Mouse (Mus musculus): ENCODE data around the gene Btbd17. TPM values are rescaled to one million over a fixed set of nuclear protein-coding genes. Genes with fewer than 3 reads are reported as not detected.

Gene Btbd17
- not detected in 2 replicates for polyA plus RNA-seq (2011; ENCODE audit: insufficient read length, low read depth, missing spikeins)

DNA sequence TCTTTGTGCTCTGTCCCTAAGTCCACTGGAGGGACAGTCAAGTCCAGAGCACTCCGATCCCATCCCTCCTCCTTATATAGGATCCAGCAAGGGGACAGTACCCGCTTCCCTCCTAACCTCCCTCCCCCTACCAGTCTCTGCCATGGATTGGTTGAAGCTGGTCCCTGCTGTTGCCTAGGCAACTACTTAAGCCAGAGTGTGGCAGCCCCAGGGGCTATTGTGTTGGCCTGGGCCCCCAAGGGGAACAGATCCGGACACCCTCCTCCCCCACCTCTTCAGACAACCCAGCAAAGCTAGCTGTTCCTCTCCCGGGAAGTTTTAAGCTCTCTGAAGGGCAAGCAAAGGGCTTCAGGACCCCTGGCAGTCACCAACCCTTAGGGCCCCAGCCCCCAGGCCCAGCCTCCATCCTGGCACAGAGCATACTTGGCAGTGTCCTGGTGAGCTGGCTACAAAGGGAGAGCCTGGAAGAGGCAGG, at the start of gene Btbd17:
Btbd17 (minus strand) TSS at position 98 of the 475 bp plus-strand sequence.
- TF ChIP-seq CTCF (IDR thresholded peaks at IDR 0.05; ENCODE audit: borderline replicate concordance, insufficient read depth, low read length): no peak
- TF ChIP-seq POLR2A (IDR thresholded peaks at IDR 0.05; ENCODE audit: low read depth, low read length): no peak
- Histone ChIP-seq H3K4me1 (ENCODE audit: control insufficient read depth, insufficient read depth, low read length) (no peaks in the 10 kb centered on the region), H3K4me3 (ENCODE audit: insufficient read depth, low read length) (peak within 1 kb of the TSS; percentile 35), H3K27ac (ENCODE audit: insufficient read depth, low read length) (no peak within 1 kb of the TSS)

DNA sequence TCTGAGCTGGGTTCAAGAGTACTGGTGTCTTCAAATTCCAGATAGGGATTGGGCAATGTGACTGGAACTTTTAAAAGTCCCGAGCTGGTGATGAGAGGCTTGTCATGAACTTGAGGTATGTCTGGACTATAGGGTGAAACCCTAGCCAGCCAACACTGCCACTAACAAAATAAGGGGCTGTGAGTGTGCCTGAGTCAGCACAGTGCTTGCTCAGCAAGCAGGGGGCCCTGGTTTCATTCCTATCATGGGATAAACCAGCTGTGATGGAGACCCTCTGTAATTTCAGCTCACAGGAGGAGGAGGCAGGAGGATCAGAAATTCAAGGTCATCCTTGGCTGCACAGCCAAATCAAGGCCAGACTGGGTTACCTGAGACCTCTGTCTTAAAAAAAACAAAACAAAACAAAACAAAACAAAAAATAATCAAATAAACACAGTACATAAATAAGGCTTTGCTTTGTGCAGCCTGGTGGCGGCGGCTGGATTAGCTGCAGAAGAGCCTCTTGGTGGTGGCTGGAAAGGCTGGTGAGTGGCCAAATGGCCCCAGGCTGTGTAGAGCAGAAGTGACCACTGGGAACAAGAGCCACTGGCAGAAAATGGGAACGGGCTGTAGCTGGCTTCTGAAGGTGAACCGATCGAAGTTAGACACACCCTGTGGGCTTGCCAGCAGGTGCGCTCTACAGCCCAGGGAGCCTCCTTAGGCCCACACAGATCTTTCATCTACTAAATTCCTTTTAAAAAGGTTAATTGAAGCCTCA, 48.9 kb upstream of the Btbd17 start:
- no peaks in the 10 kb centered on the region; the same call in 1 of the 2 replicates for H3K4me1 ChIP-seq (ENCODE audit: control insufficient read depth, insufficient read depth, low read length)
- H3K27ac ChIP-seq (ENCODE audit: insufficient read depth, low read length): no peak overlapping the region
- no peak overlapping the region for H3K4me3 ChIP-seq (ENCODE audit: insufficient read depth, low read length)
- no peak for TF ChIP-seq CTCF (IDR thresholded peaks at IDR 0.05; ENCODE audit: borderline replicate concordance, insufficient read depth, low read length)

DNA sequence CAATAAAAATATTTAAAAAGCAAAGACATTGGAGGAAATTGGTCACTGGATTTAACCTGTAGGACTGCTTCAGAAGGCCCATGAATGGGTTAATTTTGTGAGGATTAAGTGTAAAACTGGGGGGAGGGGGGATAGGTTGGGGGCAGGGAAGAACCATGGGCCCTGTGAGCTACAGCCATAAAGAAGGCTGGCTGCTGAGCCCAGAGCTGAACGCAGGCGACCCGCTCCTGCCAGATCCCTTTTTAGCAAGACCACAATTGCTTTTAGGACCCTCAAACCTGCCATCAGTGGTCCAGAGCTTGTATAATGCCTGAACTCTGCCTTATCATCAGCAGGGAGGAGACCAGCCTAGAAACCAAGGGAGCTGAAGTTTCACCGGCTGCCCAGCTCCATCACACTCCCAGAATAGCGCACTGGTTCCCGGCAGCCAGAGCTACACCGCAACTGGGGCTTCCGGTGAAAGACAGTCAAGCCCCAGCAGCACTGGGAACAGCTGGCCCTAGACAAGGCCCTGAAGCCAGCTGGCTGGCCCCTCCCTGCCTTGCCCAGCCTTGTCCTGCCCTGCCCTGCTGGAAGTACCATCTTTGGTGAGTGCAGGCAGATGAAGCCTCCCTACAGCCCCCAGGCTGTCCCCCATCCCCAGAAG, 48.2 kb upstream of the Btbd17 start:
- no peaks in the 10 kb centered on the region; the same call in 1 of the 2 replicates for H3K4me1 ChIP-seq (ENCODE audit: control insufficient read depth, insufficient read depth, low read length)
- no peak overlapping the region for H3K4me3 ChIP-seq (ENCODE audit: insufficient read depth, low read length)
- TF ChIP-seq POLR2A (IDR thresholded peaks at IDR 0.05; ENCODE audit: low read depth, low read length) (no peak), CTCF (IDR thresholded peaks at IDR 0.05; ENCODE audit: borderline replicate concordance, insufficient read depth, low read length) (no peak)
- H3K27ac ChIP-seq (ENCODE audit: insufficient read depth, low read length): no peak overlapping the region

DNA sequence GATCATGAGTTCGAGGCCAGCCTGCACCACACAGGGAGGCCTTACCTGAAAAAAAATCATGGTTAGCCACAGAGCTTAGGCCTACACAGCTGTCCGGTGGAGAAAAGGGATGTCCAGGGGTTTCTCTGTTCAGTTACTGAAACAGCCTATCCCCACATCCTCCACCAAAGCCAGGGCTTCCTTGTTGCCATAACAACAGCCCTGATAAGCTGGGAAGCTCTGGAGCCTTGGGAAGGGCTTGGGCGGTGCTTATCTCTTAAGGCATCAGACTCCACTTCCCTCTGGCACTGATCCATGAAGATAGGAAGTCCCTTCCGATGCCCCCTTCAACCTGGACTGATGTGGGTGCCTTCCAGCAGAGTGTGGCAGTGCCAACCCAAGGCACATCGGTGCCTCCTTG, 37.4 kb upstream of the Btbd17 start:
- no peaks in the 10 kb centered on the region; the same call in 1 of the 2 replicates for H3K4me1 ChIP-seq (ENCODE audit: control insufficient read depth, insufficient read depth, low read length)
- TF ChIP-seq CTCF (IDR thresholded peaks at IDR 0.05; ENCODE audit: borderline replicate concordance, insufficient read depth, low read length): no peak
- no peak for TF ChIP-seq POLR2A (IDR thresholded peaks at IDR 0.05; ENCODE audit: low read depth, low read length)
- no peak overlapping the region for H3K4me3 ChIP-seq (ENCODE audit: insufficient read depth, low read length)
- no peak overlapping the region for H3K27ac ChIP-seq (ENCODE audit: insufficient read depth, low read length)

DNA sequence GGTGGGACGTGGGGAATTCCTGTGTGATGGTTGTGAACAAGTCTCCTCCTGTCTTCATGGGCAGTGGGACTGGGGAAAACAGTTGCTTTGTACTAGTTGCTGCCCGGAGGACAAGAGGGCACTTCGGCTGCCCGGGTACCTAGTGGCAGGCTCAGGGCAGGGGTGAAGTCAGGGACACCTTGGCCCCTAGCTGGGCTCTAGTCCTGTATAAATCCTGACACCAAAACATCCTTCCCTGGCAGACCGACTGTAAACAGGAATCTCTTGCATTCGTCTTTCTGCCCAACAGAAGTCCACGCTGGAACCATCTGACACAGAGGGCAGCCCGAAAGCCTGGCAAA, 34.7 kb upstream of the Btbd17 start:
- H3K27ac ChIP-seq (ENCODE audit: insufficient read depth, low read length): peak overlapping the region; percentile 54
- TF ChIP-seq CTCF (IDR thresholded peaks at IDR 0.05; ENCODE audit: borderline replicate concordance, insufficient read depth, low read length) (no peak), POLR2A (IDR thresholded peaks at IDR 0.05; ENCODE audit: low read depth, low read length) (no peak)
- H3K4me1 ChIP-seq (ENCODE audit: control insufficient read depth, insufficient read depth, low read length): no peaks in the 10 kb centered on the region; the same call in 1 of the 2 replicates
- H3K4me3 ChIP-seq (ENCODE audit: insufficient read depth, low read length): no peak overlapping the region

DNA sequence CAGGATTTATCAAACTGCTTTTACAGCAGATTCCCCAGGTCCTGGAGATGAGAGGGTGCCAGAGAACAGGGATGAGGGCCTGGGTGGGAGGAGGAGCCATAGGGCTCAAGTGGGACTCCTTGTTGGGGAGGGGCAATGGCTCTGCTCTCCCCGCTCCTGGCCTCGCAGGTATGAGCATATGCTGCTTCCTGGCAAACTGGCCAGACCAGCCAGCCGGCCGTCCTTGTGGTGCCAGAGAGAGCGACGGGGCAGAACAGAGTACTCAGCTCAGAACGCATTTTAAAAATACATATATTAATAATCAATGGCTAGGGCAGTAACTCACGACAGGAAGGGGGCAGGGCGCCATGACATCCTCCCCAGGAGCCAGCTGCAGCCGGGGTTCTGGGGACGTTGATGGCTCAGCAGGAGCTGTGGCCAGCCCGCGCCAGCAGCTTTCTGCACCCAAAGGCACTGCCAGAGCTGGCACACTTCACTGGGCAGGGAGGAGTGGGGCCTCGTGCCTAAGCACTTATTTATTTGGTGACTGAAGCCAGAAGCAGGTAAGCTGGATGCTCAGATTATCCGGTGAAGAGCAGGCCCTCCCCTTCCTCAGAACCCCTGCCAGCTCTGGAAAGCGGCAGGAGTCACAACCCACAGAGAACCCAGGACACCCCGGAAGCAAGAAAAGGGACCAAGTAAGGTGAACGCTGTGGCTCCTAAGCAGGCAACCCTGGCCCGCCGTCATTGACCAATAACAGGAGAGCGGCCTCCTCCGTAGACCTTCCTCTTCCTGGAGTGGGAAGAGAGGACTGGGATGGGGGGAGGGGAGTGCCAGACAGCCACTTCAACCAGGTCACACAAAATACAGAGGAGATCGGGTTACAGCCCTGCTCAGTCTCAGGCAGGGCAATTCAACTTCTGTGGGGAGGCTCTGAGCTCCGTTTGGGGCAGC, 34.0 kb upstream of the Btbd17 start:
- no peak for TF ChIP-seq CTCF (IDR thresholded peaks at IDR 0.05; ENCODE audit: borderline replicate concordance, insufficient read depth, low read length)
- 0 out of 2 replicates have a peak, but pooled peaks have one; percentile 52 for TF ChIP-seq POLR2A (IDR thresholded peaks at IDR 0.05; ENCODE audit: low read depth, low read length)
- H3K4me1 ChIP-seq (ENCODE audit: control insufficient read depth, insufficient read depth, low read length): no peaks in the 10 kb centered on the region; the same call in 1 of the 2 replicates
- H3K4me3 ChIP-seq (ENCODE audit: insufficient read depth, low read length): no peak overlapping the region
- H3K27ac ChIP-seq (ENCODE audit: insufficient read depth, low read length): peak overlapping the region; percentile 54

DNA sequence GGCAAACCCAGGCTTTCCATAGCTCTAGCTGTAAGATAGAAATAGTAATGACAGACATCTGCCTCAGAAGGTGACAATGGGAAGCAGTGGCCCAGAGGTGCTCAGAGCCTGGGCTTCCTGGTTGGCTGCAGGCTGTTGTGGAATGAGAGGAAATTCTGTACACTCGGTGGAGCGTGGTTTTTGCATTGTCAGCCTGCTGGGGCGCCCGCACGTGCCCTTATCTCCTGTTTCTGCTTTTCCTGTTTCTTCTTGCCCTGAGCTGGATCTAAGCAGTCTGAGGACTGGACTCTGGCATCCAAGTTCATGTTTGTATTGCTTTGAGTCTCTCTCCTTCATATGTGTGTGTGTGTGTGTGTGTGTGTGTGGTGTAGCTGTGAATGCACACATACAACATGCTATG, 30.9 kb upstream of the Btbd17 start:
- Histone ChIP-seq H3K4me1 (ENCODE audit: control insufficient read depth, insufficient read depth, low read length) (peaks cover 2% of the 10 kb centered on the region; the same call in 1 of the 2 replicates), H3K4me3 (ENCODE audit: insufficient read depth, low read length) (no peak overlapping the region), H3K27ac (ENCODE audit: insufficient read depth, low read length) (no peak overlapping the region)
- TF ChIP-seq CTCF (IDR thresholded peaks at IDR 0.05; ENCODE audit: borderline replicate concordance, insufficient read depth, low read length) (no peak), POLR2A (IDR thresholded peaks at IDR 0.05; ENCODE audit: low read depth, low read length) (no peak)

DNA sequence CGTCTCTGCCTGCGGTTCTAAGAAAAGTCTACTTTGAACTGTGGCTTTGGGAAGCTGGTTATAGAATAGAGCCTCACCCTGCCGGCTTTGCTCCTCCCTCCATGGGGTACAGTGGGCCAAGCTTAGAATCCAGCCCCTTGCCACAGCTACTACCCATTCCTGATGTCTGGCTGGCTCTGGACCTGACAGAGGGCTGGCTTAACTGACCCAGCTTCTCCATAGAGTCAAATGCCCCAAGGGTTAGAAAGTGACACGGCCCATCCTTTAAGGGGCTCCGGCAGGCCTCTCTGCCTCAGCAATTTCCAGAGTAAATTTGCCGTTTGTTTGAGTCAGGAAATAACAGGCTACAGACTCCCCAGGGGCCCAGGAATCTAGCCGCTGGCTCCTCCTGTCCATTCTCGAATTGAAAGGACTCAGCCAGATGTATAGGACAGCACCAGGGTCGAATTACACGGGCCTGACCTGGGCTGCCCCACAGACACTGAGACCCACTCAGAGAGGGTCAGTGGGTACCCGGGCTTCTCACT, 27.5 kb upstream of the Btbd17 start:
- TF ChIP-seq POLR2A (IDR thresholded peaks at IDR 0.05; ENCODE audit: low read depth, low read length): no peak
- TF ChIP-seq CTCF (IDR thresholded peaks at IDR 0.05; ENCODE audit: borderline replicate concordance, insufficient read depth, low read length): no peak
- Histone ChIP-seq H3K4me1 (ENCODE audit: control insufficient read depth, insufficient read depth, low read length) (peaks cover 2% of the 10 kb centered on the region; the same call in 1 of the 2 replicates), H3K4me3 (ENCODE audit: insufficient read depth, low read length) (no peak overlapping the region), H3K27ac (ENCODE audit: insufficient read depth, low read length) (peak overlapping the region; percentile 12; the same call in 1 of the 2 replicates)

DNA sequence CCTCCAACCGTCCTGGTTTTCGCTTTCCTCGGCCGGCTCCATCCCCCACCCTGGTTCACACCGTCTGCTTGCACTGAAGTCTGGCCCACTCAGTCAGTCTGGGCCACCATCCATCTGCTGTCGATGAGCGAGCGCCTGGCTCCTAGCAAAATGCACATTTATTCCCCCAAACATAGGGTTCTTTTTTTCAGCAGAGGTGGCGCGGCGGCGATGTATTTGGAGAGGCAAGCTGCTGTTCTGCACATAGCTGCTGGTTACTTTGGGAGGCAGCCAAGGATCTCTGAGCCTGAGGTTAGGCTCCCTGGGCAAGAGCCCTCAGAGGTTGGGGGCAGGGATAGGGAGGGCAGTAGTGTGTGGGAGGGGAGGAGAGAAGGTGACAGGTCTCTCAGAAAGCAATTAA, 27.0 kb upstream of the Btbd17 start:
- Histone ChIP-seq H3K27ac (ENCODE audit: insufficient read depth, low read length) (peak overlapping the region; percentile 44; the same call in 1 of the 2 replicates), H3K4me1 (ENCODE audit: control insufficient read depth, insufficient read depth, low read length) (peaks cover 2% of the 10 kb centered on the region; the same call in 1 of the 2 replicates), H3K4me3 (ENCODE audit: insufficient read depth, low read length) (no peak overlapping the region)
- TF ChIP-seq POLR2A (IDR thresholded peaks at IDR 0.05; ENCODE audit: low read depth, low read length) (no peak), CTCF (IDR thresholded peaks at IDR 0.05; ENCODE audit: borderline replicate concordance, insufficient read depth, low read length) (no peak)
